Mouse (Mus musculus): Measurements from ENCODE around the gene Invs. TPM values are rescaled to one million over a fixed set of nuclear protein-coding genes. Genes with fewer than 3 reads are reported as not detected.
"Not testable (repeated sequence)": the region's sequence is repeated elsewhere in the genome, so short reads cannot be mapped to it uniquely, and the experiment has no call there.

The Invs gene
- total RNA-seq, 2 experiments from 2014 or later = 8.4 to 9.3 TPM

DNA sequence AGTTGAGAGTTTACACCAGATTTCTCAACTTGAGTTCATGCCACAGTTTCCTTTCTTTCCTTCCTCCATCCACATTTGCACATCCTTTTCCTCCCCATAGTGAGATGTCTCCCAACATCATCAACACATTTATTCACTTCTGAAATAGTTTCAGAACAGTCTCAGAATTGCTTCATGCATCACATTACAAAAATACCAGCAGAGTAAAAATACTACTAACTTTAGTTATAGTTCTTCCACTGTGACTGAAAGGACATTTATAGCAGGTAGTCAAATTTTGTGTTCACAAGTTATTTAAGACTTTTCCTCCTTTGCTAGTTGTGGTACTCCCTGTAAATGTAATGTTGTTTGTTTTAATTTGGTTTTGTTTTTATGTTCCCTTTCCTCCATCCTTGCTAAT is 47.6 kb downstream of the Invs start:
- no peak for DNase-seq

DNA sequence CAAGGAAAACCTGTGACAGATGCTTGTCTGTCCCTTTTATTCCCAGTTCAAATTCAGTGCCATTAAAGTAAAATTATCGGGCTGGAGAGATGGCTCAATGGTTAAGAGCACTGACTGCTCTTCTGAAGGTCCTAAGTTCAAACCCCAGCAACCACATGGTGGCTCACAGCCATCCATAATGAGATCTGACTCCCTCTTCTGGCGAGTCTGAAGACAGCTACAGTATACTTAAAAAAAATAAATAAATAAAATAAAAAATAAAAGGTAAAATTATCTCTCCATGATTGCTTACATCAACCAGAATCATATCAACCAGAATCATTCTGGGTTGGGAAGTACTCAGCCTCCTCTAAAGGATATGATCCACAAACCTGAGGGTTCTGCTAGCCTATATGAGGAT is 48.5 kb downstream of the Invs start:
- DNase-seq = no peak

DNA sequence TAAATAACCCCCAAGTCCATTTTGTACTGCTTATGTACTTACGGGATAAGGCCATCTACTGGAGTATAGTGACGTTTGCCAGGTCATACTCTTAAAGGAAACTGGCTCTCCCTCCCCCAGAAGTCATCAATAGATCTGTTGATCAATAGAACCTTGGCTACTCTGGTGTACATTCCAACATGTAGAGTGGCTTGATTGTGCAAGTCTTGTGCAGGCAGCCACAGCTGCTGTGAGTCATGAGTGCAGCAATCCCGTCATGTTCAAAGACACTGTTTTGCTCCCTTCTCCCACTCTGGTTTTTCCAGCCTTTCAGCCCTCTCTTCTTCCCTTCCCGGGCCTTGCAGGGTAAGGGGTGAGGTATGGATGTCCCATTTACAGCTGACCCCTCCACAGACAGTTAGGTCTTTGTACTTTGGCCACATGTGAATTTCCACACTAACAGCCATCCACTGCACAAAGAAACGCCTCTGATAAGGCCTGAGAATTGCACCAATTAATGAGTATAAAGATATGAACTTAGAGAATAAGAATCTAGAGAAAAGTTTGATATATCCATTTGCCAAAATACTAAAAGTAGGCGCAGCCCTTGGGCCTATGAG is 53.0 kb downstream of the Invs start:
- DNase-seq = peak; percentile 14

DNA sequence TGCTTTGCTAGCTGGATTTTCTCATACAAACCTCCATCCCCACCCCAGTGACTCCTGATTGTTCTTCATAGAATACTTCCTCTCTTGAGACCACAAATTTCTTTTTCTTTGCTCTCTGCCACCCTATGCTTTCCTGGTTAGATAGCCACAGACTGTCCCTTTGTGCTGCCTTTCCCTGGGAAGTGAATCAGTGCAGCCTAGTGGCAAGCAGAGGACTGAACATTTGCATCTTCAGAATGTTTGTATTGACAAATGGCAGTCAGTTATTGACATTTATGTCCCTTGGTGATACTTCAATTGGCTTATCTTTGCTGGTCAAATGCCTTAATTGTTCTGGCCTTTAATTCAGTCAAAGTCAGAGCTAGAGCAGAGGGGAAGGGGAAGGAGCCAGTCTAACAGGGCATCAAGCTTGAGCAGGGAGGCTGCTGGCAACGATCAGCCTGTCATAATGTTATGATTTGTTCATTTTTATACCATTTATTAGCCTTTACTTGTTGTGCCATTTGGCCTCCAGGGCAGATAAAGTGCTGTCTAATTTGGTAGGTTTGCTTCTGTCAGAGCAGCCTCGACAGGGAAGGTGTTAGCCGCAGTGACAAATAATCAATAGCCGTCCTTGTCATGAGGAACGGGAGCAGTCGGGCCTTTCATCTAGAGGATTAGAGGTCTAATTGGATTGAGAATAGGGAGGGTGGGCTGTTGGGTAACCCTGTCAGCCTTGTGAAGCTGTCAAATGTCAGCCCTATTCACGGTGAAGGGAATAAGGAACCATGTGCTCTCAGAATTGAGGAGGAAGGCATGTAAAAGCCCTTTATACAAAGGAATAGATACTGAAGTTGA is 55.6 kb downstream of the Invs start:
- peak; percentile 6 for DNase-seq

DNA sequence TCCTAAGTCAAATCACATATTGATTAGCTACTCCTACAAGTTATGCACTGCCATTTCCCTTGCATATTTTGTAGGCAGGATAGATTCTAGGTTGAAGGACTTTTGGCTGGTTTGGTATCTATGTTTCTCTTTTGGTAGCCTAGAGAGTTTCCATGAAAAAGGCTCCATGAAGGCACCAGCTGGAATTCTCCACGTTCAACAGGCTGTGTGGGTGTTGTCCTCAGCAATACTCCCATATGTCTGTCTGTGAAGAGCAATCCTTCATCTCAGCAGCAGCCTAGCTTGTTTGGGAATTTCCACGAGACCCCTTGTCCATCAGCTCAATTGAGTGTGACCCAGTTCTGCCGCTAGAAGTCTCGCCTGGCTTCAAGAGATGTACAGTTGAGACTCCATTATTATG is 63.1 kb downstream of the Invs start:
- DNase-seq = no peak

DNA sequence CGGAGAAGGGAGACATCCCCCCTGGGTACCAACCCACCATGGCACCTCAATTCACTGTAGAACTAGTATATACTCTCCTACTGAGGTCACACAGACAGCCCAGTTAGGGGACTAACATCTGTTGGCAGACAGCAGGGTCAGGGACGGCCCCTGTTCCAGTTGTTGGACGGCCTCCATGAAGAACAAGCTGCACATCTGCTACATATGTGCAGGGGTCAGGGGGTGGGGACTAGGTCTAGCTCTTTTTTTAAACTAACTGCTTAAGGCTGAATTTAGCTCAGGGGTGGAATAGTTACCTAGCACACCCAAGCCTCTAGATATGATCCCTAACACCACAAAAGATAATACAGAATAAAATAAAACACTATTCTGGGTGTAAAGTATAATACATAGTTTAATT is 82.8 kb downstream of the Invs start:
- no peak for DNase-seq

DNA sequence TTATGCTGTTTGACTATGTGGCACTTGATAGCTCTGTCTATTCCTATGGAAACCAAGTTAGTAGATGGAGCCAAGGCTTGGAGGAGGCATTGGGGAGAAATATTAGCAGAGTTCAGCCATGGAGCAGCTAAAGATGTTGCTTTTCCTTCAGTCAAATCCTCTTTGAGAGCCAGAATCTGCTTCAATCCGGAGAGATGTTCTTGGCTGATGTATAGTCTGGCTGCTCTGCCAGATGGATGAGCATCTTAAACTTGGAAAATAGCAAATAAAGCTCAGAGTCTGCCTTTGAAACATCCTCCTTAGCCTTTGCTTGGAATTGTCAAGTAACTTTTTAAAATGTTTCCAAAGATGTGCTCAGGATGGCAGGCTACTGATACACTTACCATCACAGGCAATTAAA is 91.5 kb downstream of the Invs start:
- DNase-seq = no peak

DNA sequence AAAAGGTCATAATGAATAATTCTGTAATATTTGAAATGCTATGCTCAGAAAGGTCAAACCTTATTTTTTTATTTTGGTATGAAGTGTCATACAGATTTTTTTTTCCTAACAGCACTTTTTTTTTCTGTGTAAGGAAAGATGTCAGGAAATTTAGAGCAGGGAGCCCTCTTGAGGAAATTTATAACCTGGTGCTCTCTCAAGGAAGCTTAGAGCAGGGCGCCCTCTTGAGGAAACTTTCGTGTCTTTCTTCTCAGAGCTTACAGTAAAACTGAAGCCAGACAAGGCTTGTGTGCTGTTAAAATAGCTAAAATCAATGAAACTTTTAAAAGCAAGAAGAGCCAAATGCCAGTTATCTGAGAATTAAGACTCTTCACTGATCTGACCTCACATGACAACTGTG is 101.4 kb downstream of the Invs start:
- DNase-seq = peak; percentile 82

DNA sequence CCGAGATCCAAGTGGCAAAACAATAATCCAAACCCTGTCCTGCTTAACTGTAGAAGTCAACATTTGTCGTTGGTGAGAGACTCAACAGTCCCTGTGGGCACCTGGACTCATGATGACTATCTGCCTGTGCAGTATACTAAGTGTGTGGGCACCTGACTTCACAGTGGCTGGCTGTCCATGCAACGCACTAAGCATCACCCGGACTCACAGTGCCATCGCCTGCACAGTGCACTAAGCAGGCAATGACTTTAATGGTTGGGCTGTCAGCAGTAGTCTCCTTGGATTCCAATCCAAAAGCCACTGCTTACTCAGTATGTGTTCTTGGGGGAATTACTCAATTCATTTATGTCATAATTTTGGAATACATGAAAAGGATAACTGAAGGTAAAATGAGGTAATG is 102.9 kb downstream of the Invs start:
- DNase-seq = no peak

DNA sequence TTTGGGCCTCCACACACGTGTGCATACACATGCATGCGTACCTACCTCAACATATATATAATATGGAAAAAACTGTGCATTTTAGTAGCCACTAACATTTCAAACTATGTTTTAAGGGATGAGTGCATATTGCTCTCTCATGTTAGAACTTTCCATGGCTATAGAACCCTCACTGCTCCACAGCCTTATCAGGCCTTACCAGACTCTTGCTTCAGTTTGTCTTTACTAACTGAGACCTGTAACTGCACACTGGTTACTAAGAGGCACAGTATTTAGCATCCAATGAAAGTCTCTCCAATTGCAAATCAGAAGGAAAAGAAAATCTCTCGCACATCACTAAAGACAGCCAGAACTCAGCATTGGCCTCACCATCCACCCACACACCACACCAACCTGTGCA is 117.4 kb downstream of the Invs start:
- no peak for DNase-seq

DNA sequence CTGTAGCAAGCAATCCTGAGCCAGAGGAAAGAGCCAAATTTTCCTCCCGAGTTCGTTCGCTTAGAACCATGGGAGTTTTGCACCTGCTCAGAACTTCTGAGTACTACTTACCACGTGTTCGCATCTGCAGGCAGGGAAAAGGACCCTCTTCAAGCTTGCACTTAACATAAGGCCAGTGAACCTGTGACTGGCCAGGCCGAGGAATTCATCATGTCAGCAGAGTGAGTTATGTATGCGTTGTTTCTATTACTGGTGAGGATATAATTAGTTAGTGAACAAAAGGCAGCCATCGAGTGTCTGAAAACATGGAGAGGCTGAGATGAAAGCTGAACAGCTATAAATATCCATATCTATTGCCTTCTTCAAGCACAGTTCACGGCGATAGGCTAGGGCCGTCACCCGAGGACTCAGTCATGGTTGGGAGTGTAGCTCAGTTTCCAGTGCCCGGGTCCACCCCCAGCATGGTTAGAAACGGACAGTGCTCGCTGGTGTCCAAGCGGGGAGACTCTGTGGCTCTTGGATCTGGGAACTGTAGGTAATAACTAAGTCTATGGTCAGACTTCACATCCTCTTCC is 123.6 kb downstream of the Invs start:
- no peak for DNase-seq

DNA sequence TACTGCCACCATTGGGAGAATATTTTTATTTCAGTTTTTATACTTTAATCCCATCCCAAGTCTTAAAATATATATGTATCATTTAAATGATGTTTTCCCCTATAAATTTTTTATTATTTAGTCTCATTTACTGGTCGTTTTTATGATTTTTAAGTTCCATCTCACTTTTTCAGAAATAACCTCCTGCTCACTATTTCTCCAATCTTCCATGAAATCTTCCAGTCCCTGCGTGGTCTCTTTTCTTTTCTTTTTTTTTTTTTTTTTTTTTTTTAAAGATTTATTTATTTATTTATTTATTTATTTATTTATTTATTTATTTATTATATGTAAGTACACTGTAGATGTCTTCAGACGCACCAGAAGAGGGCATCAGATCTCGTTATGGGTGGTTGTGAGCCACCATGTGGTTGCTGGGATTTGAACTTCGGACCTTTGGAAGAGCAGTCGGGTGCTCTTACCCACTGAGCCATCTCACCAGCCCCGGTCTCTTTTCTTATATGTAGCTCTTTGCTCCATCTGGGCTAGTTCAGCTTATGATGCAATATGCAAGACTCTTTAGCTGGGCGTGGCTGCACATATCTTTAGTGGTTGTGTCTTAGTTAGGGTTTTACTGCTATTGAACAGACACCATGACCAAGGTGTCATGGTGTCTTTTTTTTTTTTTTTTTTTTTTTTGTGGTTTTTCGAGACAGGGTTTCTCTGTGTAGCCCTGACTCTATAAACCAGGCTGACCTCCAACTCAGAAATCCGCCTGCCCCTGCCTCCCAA is 126.3 kb downstream of the Invs start:
- not testable (repeated sequence) for DNase-seq

DNA sequence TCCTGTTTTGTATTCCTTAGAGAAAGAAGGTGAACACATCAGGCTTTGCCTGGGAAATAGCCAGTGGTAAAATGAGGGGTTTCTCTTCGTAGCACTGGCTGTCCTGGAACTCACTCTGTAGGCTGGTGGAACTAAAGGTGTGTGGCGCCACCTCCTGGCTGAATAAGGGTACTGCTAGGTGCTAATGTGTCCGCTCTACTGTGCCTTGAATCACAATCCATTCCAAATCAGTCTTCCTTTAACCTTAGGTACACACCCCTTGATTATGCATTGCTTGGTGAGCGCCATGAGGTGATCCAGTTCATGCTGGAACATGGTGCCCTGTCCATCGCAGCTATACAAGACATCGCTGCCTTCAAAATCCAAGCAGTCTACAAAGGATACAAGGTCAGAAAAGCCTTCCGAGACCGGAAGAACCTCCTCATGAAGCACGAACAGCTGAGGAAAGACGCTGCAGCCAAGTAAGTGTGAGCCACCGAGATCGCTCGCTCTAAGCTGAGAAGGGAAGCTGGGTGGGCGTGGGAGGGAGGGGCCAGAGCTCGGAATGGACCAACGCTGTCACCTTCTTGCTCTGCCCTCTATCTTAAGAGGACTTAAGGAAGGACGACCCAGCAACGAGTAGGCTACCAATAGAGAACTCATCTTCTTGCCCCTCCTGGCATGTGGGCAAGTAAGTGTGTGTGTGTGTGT is 127.9 kb downstream of the Invs start:
- peak; percentile 78 for DNase-seq

DNA sequence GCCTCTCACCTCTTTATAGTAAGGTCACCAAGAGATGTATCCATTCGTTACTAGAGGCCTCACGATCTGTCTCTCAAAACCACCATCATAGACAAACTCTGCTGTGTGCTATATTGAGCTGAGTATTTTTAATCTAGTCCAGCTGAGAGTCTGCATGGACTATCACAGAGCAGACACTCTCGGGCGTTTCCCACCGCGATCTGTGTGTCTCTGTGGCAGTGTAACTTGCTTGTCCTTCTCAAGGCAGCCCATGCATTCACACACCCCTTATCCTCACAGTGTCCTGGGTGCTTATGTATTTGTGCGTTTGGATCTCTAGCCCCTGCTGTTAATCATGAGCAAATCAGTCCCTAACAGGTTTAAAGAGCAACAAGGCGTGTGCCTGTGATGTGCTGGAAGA is 133.9 kb downstream of the Invs start:
- no peak for DNase-seq

DNA sequence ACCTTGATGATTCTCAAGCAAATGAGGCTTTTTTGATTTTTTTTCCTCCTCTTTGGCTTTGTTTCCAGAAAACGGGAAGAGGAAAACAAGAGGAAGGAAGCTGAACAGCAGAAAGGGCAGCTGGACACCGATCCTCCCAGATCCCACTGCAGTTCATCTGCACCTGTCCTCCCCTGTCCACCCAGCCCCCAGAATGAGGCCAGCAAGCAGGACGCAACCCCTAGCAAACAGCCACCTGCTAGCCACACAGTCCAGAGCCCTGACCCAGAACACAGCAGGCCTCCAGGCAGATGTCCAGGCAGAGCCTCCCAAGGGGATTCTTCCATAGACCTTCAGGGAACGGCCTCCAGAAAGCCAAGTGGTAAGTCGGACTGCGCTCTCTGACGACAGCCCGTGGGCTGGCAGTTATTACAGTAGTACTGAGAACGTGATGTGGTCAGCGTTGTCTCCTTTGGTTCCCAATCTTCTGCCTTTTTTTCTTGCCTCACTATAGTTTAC is 136.3 kb downstream of the Invs start:
- peak; percentile 75 for DNase-seq

DNA sequence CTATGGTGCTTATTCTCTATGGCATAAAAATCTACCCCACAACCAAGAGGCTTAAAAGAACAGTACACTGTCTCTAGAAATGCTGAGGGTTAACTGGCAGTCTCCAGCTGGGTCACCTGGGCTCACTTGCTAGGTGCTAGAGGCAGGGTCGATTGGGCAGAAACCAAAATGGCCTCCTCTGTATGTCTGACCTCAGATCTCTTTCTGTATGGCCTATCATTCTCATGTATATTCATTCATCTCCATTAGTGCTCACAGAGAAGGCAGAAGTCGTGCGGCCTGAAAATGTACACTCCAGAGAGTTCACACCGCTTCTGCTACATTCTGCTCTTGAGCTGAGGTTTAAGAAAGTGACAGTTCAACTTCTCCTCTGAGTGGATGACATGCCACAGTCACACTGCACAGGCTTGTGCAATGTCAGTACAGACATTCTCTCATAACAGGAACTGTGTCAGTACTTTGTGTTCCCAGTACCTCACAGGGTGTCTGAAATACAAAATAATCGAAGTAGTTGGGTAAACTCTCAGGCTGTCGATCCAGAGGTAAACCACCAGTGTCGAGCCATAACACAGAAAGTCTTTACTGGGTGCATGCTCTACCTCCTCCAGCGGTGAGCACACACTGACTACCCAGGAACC is 139.4 kb downstream of the Invs start:
- DNase-seq = no peak

DNA sequence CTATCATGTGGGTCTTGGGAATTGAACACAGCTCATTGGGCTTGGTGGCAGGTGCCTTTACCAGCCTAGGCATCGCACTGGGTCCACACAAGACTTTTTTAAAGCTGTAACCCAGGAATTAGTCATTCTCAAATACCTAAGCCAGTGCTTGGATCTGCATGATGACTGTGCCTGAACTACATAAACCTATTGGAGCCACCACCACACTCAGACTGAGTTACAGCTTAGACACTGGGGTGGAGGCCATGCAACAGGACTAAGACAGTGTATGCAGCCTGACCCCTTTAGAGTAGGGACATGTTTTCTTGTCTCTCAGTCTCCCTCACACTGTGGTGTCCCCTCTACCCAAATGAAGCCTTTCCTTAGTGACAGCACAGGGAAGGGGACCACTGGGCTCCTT is 143.1 kb downstream of the Invs start:
- no peak for DNase-seq

DNA sequence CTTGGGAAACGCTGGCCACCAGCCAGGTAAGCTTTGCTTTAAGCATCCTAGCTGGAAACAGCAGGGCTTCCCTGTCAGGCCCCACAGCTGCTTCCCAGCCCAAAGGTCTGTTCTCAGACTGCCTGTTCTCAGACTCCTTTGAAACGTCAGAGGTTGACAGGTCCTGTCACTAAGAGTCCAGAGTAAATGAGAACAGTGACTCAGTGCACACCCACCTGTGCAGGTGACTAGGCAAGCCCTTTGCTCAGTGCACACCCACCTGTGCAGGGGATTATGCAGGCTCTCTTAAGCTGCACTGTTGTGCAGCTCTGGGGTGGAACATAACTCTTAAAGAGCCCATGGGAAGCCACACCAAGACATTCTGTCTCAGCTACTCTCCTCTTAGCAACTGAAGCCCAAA is 144.2 kb downstream of the Invs start:
- DNase-seq = no peak

DNA sequence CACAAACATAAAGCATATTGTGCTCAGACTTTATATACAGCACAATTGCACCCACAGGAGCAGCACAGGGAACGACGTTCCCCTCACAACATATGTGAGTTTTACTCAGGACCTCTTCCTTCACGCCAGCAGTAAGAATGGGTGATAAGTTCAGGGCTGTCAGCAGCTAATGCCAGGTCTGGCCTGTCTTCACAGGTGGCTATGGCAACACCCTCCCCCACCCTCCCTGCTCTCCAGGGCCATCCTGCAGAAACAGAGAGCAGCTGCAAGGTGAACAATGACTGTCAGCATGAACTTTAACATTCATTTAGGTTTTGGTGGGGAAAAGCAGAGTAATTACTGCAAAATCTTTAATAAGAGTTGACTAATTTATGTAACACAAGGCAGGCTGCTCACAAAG is 147.9 kb downstream of the Invs start:
- peak; percentile 35 for DNase-seq

DNA sequence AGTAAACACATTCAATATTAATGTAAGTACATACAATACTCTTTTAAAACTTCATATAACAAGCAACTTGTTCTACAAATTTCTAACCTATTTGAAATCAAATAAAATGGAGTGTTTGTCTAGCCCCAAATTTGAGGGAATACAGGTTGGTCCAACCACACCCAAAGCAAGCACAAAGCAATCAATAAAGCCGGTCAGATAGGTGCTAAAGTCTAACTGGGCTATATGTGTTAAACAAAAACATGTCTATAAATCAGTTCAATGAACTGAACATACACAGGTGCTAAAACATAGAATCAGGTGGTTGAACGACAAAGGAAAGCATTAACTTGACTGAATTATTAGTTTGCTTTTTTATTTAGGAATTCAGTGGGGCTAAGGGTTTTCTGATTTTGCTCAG is 148.5 kb downstream of the Invs start:
- no peak for DNase-seq

DNA sequence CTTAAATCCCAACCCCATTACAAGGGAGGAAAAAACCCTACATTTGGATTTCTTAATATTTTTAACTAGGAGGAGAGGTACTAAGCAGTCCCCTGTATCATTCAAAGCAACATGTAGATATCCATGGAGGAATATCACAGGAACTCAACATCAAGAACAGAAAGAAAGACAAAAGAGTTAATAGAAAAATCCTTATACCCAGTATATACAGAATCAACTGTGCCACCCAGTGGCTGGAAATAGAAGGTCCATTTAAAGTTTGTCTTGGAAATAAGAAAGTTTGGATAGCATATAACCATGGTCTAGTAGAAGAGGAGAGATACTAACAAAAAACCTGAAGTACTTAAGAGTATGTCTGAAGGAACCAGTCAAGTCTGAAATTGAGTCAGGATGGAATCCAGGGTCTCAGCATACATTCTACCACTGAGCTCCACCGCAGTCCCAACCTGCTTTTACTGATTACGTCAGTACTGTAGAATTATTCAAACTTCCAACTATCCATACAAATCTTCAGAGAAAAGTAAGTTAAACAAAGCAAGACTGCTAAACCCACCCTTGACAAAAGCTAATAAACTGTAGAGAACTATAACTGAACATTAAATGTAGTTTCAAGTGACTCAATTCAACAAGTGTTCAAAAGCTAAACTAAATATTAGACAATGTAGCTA is 174.7 kb downstream of the Invs start:
- no peak for DNase-seq

All from adrenal gland, postnatal 10 days (tissue).